Comparison of ENCODE assay signal across 9 mouse cellular contexts in genomic region chr4:139616276-139617000, GRCm38 (mm10). TPM values are rescaled to one million over a fixed set of nuclear protein-coding genes. Genes with fewer than 3 reads are reported as not detected.
DNase-seq lines count a peak whose midpoint lies in the region; ATAC-seq and TF ChIP-seq lines count a peak whose summit lies in the region.
"Had no signal": no experiment of that assay in that cellular context is flagged by ENCODE, and none has a peak within 500 bp of the region (broad histone marks: within the 10 kb centered on the region; RNA-seq: fewer than 3 reads in every experiment).

No protein-coding gene starts in this region.

- H3K9ac ChIP-seq in forebrain, embryonic 13.5 days = peak overlapping the region; percentile 60
- peak overlapping the region; percentile 71 for H3K9ac ChIP-seq in liver, embryonic 16.5 days (ENCODE audit: low read depth, low read length)
- no peak overlapping the region for H3K9ac ChIP-seq in neural tube, embryonic 14.5 days (replicated peaks; ENCODE audit: low read depth, low read length)

- H3K36me3 ChIP-seq in forebrain, embryonic 13.5 days (ENCODE audit: poor library complexity, severe bottlenecking) = peaks cover 20% of the 10 kb centered on the region
- peaks cover 12% of the 10 kb centered on the region for H3K36me3 ChIP-seq in liver, embryonic 16.5 days (ENCODE audit: control insufficient read depth, insufficient read depth)
- peaks cover 25% of the 10 kb centered on the region for H3K36me3 ChIP-seq in neural tube, embryonic 14.5 days (ENCODE audit: control insufficient read depth, insufficient read depth, low read length)

- H3K4me3 ChIP-seq in gastrocnemius, adult 2 months = peak overlapping the region; percentile 67
- peak overlapping the region; percentile 44 for H3K4me3 ChIP-seq in forebrain, embryonic 13.5 days
- H3K4me3 ChIP-seq in liver, embryonic 16.5 days (ENCODE audit: low read depth, low read length) = peak overlapping the region; percentile 70
- no peak overlapping the region for H3K4me3 ChIP-seq in neural tube, embryonic 14.5 days (ENCODE audit: low read depth, low read length)

- H3K4me2 ChIP-seq in forebrain, embryonic 13.5 days = peak overlapping the region; percentile 61
- H3K4me2 ChIP-seq in liver, embryonic 16.5 days (ENCODE audit: low read depth, low read length) = peak overlapping the region; percentile 82
- H3K4me2 ChIP-seq in neural tube, embryonic 14.5 days (ENCODE audit: low read depth, low read length) = peak overlapping the region; percentile 14; the same call in 1 of the 2 replicates

- H3K27ac ChIP-seq in gastrocnemius, adult 2 months = peak overlapping the region; percentile 69
- H3K27ac ChIP-seq in forebrain, embryonic 13.5 days = peak overlapping the region; percentile 7
- peak overlapping the region; percentile 43; the same call in 1 of the 2 replicates for H3K27ac ChIP-seq in liver, embryonic 16.5 days (ENCODE audit: low read length)
- no peak overlapping the region for H3K27ac ChIP-seq in neural tube, embryonic 14.5 days (ENCODE audit: low read depth, low read length)

- H3K27me3 ChIP-seq in forebrain, embryonic 13.5 days = no peaks in the 10 kb centered on the region
- H3K27me3 ChIP-seq in liver, embryonic 16.5 days (ENCODE audit: control insufficient read depth, insufficient read depth, low read depth, low read length) = no peaks in the 10 kb centered on the region
- H3K27me3 ChIP-seq in neural tube, embryonic 14.5 days (ENCODE audit: control insufficient read depth, insufficient read depth, low read length) = no peaks in the 10 kb centered on the region

- 6% methylated on average over 24 of the region's 24 CpGs for WGBS in forebrain, embryonic 13.5 days
- 10% methylated on average over 24 of the region's 24 CpGs for WGBS in liver, embryonic 16.5 days (ENCODE audit: insufficient replicate concordance)
- 25% methylated on average over 23 of the region's 24 CpGs for WGBS in neural tube, embryonic 14.5 days

- TF ChIP-seq CTCF in gastrocnemius, adult 2 months (IDR thresholded peaks at IDR 0.05) = no peak

- H3K9me3 ChIP-seq in forebrain, embryonic 13.5 days (replicated peaks) = peaks cover 6% of the 10 kb centered on the region; the same call in 1 of the 2 replicates
- peaks cover 2% of the 10 kb centered on the region; the same call in 1 of the 2 replicates for H3K9me3 ChIP-seq in liver, embryonic 16.5 days (replicated peaks; ENCODE audit: control insufficient read depth, low read length)
- no peaks in the 10 kb centered on the region for H3K9me3 ChIP-seq in neural tube, embryonic 14.5 days (ENCODE audit: control insufficient read depth, low read length)

- peak; percentile 87 for ATAC-seq in forebrain, embryonic 13.5 days
- ATAC-seq in inflammation-experienced regulatory T-cells, adult 6 months = peak; percentile 88
- ATAC-seq in liver, embryonic 16.5 days (ENCODE audit: low read depth) = peak; percentile 90
- ATAC-seq in neural tube, embryonic 14.5 days (ENCODE audit: low read depth) = no peak

- no peak for DNase-seq in gastrocnemius, adult 2 months
- DNase-seq in gastrocnemius, postnatal 4 days (ENCODE audit: low spot score in 2 of 2) = no peak
- no peak for DNase-seq in left cerebral cortex, adult 9 months (ENCODE audit: low spot score in 2 of 2)
- DNase-seq in gastrocnemius, adult 18-20 months (ENCODE audit: low spot score) = no peak

- H3K4me1 ChIP-seq in forebrain, embryonic 13.5 days = peaks cover 12% of the 10 kb centered on the region
- H3K4me1 ChIP-seq in liver, embryonic 16.5 days (ENCODE audit: control insufficient read depth, low read depth, low read length) = peaks cover 8% of the 10 kb centered on the region; the same call in 1 of the 2 replicates
- H3K4me1 ChIP-seq in neural tube, embryonic 14.5 days (ENCODE audit: control insufficient read depth, insufficient read depth, low read length) = no peaks in the 10 kb centered on the region

- intact Hi-C loops in gastrocnemius, adult 2 months (cut with DNase I) = no loop called here

RNA-seq across cellular contexts. Expression of gene Aldh4a1, which starts 6.2 kb away (rescaled TPM):
- 10 to 100 TPM; 58.2 to 75.6 TPM for total RNA-seq in gastrocnemius, adult 2 months (2021)
- total RNA-seq in gastrocnemius, postnatal 4 days (2021) = 10 to 100 TPM; 26.0 to 34.7 TPM
- 20.9 and 21.1 TPM in 2 replicates for polyA plus RNA-seq in forebrain, embryonic 13.5 days (2015; fragmentation: Nextera tagmentation; extraction: Ambion mirVana)
- polyA plus RNA-seq in inflammation-experienced regulatory T-cells, adult 6 months (2017; shearing (Covaris generic)) = 10 to 100 TPM in 1 of 3 experiments, 1 to 10 TPM in 2; 7.5 to 12.0 (median 8.6) TPM
- 97.4 and 110 TPM in 2 replicates for polyA plus RNA-seq in liver, embryonic 16.5 days (2015; fragmentation: Nextera tagmentation; extraction: Ambion mirVana)
- 13.5 and 21.7 TPM in 2 replicates for polyA plus RNA-seq in neural tube, embryonic 14.5 days (2014; fragmentation: Nextera tagmentation; extraction: Ambion mirVana)
- 10 to 100 TPM; 57.6 to 64.8 TPM for total RNA-seq in gastrocnemius, adult 18-20 months (2021)

RNA-seq across cellular contexts. Expression of gene Gm21969, which starts 13.5 kb away (rescaled TPM):
- total RNA-seq in gastrocnemius, adult 2 months (2021) = not detected
- not detected for total RNA-seq in gastrocnemius, postnatal 4 days (2021)
- polyA plus RNA-seq in forebrain, embryonic 13.5 days (2015; fragmentation: Nextera tagmentation; extraction: Ambion mirVana) = not detected in 2 replicates
- not detected for polyA plus RNA-seq in inflammation-experienced regulatory T-cells, adult 6 months (2017; shearing (Covaris generic))
- 0.02 TPM in 1 of 2 replicates, not detected in the other for polyA plus RNA-seq in liver, embryonic 16.5 days (2015; fragmentation: Nextera tagmentation; extraction: Ambion mirVana)
- polyA plus RNA-seq in neural tube, embryonic 14.5 days (2014; fragmentation: Nextera tagmentation; extraction: Ambion mirVana) = not detected in 2 replicates
- not detected for total RNA-seq in gastrocnemius, adult 18-20 months (2021)
- total RNA-seq: MEL had no signal

RNA-seq across cellular contexts. Expression of gene Tas1r2, which starts 36.9 kb away (rescaled TPM):
- not detected for total RNA-seq in gastrocnemius, adult 2 months (2021)
- total RNA-seq in gastrocnemius, postnatal 4 days (2021) = not detected
- not detected in 2 replicates for polyA plus RNA-seq in forebrain, embryonic 13.5 days (2015; fragmentation: Nextera tagmentation; extraction: Ambion mirVana)
- not detected for polyA plus RNA-seq in inflammation-experienced regulatory T-cells, adult 6 months (2017; shearing (Covaris generic))
- polyA plus RNA-seq in liver, embryonic 16.5 days (2015; fragmentation: Nextera tagmentation; extraction: Ambion mirVana) = not detected in 2 replicates
- not detected in 2 replicates for polyA plus RNA-seq in neural tube, embryonic 14.5 days (2014; fragmentation: Nextera tagmentation; extraction: Ambion mirVana)
- total RNA-seq in gastrocnemius, adult 18-20 months (2021) = not detected
- total RNA-seq: MEL had no signal

Comparison
In these comparisons a context has a peak if more than half of its experiments do, and no peak if none do; other contexts are left out.
1. H3K4me2 ChIP-seq: peak in every context shown above with its lines; median percentile 82 in liver, embryonic 16.5 days; 61 in forebrain, embryonic 13.5 days; 14 in neural tube, embryonic 14.5 days.